7 mouse cellular contexts compared by ENCODE assay signal in genomic region chr5:99202074-99202837, GRCm38 (mm10).
DNase-seq lines count a peak whose midpoint lies in the region; ATAC-seq and TF ChIP-seq lines count a peak whose summit lies in the region.

No protein-coding gene starts in this region.

- H3K27me3 ChIP-seq in Patski: no peaks in the 10 kb centered on the region
- H3K27me3 ChIP-seq in forebrain, embryonic 15.5 days: 0 out of 2 replicates have a peak, but pooled peaks cover 6% of the 10 kb centered on the region
- H3K27me3 ChIP-seq in hindbrain, embryonic 15.5 days: peaks cover 16% of the 10 kb centered on the region

- 0 out of 2 replicates have a peak overlapping the region, but pooled peaks have one; percentile 20 for H3K4me2 ChIP-seq in forebrain, embryonic 15.5 days (replicated peaks)
- peak overlapping the region; percentile 38 for H3K4me2 ChIP-seq in hindbrain, embryonic 15.5 days

- ATAC-seq in Patski: peak; percentile 53
- peak; percentile 82 for ATAC-seq in forebrain, embryonic 15.5 days (replicated peaks)
- ATAC-seq in hindbrain, embryonic 15.5 days (ENCODE audit: low FRiP score, low read depth): peak; percentile 51; the same call in 1 of the 2 replicates

- in situ Hi-C loops in Patski (cut with MboI; ENCODE audit: low pct_unique_long_range_greater_than_20kb): loop anchor here (5.0 to 25.0 kb wide), 5 partner anchors 45 to 1135 kb away; partner anchors contain the start of genes Enoph1 and Hnrnpdl

- no peak for DNase-seq in Patski (ENCODE audit: low read depth, low spot score)
- DNase-seq in c-Kit-positive CD71-positive TER-119-positive erythroid progenitor cells, embryonic 14.5 days (ENCODE audit: low spot score): peak; percentile 23
- DNase-seq in layer of hippocampus, postnatal 14 days (ENCODE audit: low spot score in 2 of 2): peak; percentile 71 to 79
- DNase-seq in lung, postnatal 14 days: peak; percentile 56
- DNase-seq in retina, postnatal 1 day: peak; percentile 78

- H3K9me3 ChIP-seq in forebrain, embryonic 15.5 days: no peaks in the 10 kb centered on the region
- H3K9me3 ChIP-seq in hindbrain, embryonic 15.5 days: no peaks in the 10 kb centered on the region

- peak; percentile 97 for TF ChIP-seq CTCF in Patski (IDR thresholded peaks at IDR 0.05)

- H3K4me1 ChIP-seq in forebrain, embryonic 15.5 days: no peaks in the 10 kb centered on the region
- H3K4me1 ChIP-seq in hindbrain, embryonic 15.5 days (replicated peaks): no peaks in the 10 kb centered on the region

- no peaks in the 10 kb centered on the region for H3K36me3 ChIP-seq in forebrain, embryonic 15.5 days
- H3K36me3 ChIP-seq in hindbrain, embryonic 15.5 days: no peaks in the 10 kb centered on the region

- no peak overlapping the region for H3K27ac ChIP-seq in forebrain, embryonic 15.5 days (replicated peaks)
- no peak overlapping the region for H3K27ac ChIP-seq in hindbrain, embryonic 15.5 days (replicated peaks)

- CTCF ChIA-PET in Patski (lab: Charles Lee): interaction anchor here (0.8 to 5.8 kb wide), 23 partner anchors 10 to 701 kb away, joined by 3 to 52 read pairs (median 5); no protein-coding TSS in a partner anchor

- 53% methylated on average over 15 of the region's 15 CpGs for WGBS in forebrain, embryonic 15.5 days
- WGBS in hindbrain, embryonic 15.5 days: 56% methylated on average over 15 of the region's 15 CpGs

- POLR2A ChIA-PET in Patski (lab: Charles Lee): no interaction called here

- no peak overlapping the region for H3K9ac ChIP-seq in forebrain, embryonic 15.5 days (replicated peaks)
- H3K9ac ChIP-seq in hindbrain, embryonic 15.5 days: no peak overlapping the region

- no peak overlapping the region for H3K4me3 ChIP-seq in forebrain, embryonic 15.5 days
- H3K4me3 ChIP-seq in hindbrain, embryonic 15.5 days: no peak overlapping the region
